Mouse (Mus musculus) kidney, adult 2 months (tissue): ENCODE data around the gene Lgi2. TPM values are rescaled to one million over a fixed set of nuclear protein-coding genes. Genes with fewer than 3 reads are reported as not detected.

Experiments used
- DNase-seq: peaks from one replicate; pipeline ENCODE4 v3.0.0; 2021
- H3K27ac ChIP-seq: fragments of 200-500 bp; 2 replicates; pipeline ENCODE4 v1.5.1; 2012; ENCODE audit warnings: low read depth, low read length, control low read depth, inconsistent platforms; ENCODE audit not compliant: insufficient read depth
- H3K27me3 ChIP-seq: fragments of 200-500 bp; replicated peaks from 2 replicates; pipeline ENCODE4 v1.6.1; 2012; ENCODE audit warnings: mild to moderate bottlenecking, moderate library complexity, low read length, inconsistent platforms; ENCODE audit not compliant: control insufficient read depth, insufficient read depth
- H3K36me3 ChIP-seq: fragments of 200-500 bp; 2 replicates; pipeline ENCODE4 v1.6.1; 2012; ENCODE audit warnings: mild to moderate bottlenecking, moderate library complexity, low read length, inconsistent platforms; ENCODE audit not compliant: control insufficient read depth, insufficient read depth
- H3K4me1 ChIP-seq: fragments of 200-500 bp; 2 replicates; pipeline ENCODE4 v1.6.1; 2011; ENCODE audit warnings: low read length; ENCODE audit not compliant: control insufficient read depth, insufficient read depth
- H3K4me3 ChIP-seq: fragments of 200-500 bp; 2 replicates; pipeline ENCODE4 v1.5.1; 2011; ENCODE audit warnings: mild to moderate bottlenecking, low read depth, low read length, control low read depth; ENCODE audit not compliant: insufficient read depth
- CTCF ChIP-seq: fragments of 200-500 bp; conservative IDR thresholded peaks from 2 replicates; pipeline ENCODE4 v1.5.1; 2011; ENCODE audit warnings: low read depth, mild to moderate bottlenecking, control low read depth, low read length, moderate library complexity, mixed read lengths; ENCODE audit not compliant: insufficient read depth, insufficient read length
- POLR2A ChIP-seq: fragments of 200-500 bp; IDR thresholded peaks from one replicate; pipeline ENCODE4 v1.6.1; 2011; ENCODE audit warnings: low read depth, low read length, control low read depth
- WGBS: fragments of 180-500 bp; shearing (Covaris S2); methylation state at CpG from one replicate; pipeline ENCODE4 v1.1.7; 2018; 5-methylcytosine and 5-hydroxymethylcytosine counted together
- polyA plus RNA-seq: library from polyadenylated mRNA; depleted of rRNA; stranded (reverse); fragments of >200 nt; gene quantifications from 2 replicates; pipeline ENCODE4 v1.2.3, GENCODE M21; 2012; rRNA removed

Lgi2 gene
- polyA plus RNA-seq: 0.25 and 0.39 TPM in 2 replicates

GRCm38 (mm10) chr5:52565813-52566531 lies at the start of gene Lgi2:
Gene Lgi2, minus strand, starts transcription at chr5:52566462.
- 5% methylated on average over 82 of the region's 83 CpGs for WGBS

DNA sequence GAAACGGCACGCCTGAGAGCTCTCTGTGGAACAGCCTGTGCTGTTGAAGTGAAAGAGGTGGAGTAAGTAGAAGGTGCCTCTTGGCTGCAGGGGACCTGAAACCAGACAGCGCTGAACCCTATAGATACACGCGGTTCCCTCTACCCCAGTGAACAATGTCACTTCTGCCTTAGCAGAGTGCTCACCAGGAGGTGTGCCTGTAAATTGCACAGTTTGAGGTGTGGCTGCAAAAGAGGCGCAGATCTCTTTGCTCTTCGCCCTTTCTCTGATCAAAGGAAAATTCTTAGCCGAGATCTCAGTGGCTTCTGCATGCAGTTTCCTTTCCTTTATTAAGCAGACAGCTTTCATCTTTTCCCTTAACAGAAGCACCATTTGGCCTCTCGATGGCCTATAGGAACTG lies 49.2 kb upstream of the Lgi2 start:
- TF ChIP-seq CTCF (no peak), POLR2A (no peak)
- DNase-seq: no peak
- no peak overlapping the region for H3K4me3 ChIP-seq
- H3K27me3 ChIP-seq: no peaks in the 10 kb centered on the region
- H3K27ac ChIP-seq: no peak overlapping the region
- 65% methylated on average over 9 of the region's 9 CpGs for WGBS
- H3K36me3 ChIP-seq: no peaks in the 10 kb centered on the region
- H3K4me1 ChIP-seq: no peaks in the 10 kb centered on the region

More at GRCm38 (mm10) chr5:52565813-52566531, at the start of gene Lgi2:
- Histone ChIP-seq H3K4me1 (no peaks in the 10 kb centered on the region), H3K27me3 (0 out of 2 replicates have a peak, but pooled peaks cover 2% of the 10 kb centered on the region), H3K4me3 (peak within 1 kb of the TSS; percentile 27), H3K27ac (no peak within 1 kb of the TSS), H3K36me3 (no peaks in the 10 kb centered on the region)
- no peak for TF ChIP-seq CTCF
- TF ChIP-seq POLR2A: no peak
- no peak for DNase-seq

GRCm38 (mm10) chr5:52614686-52615085 lies 48.4 kb upstream of the Lgi2 start:
- H3K4me1 ChIP-seq: no peaks in the 10 kb centered on the region
- no peak overlapping the region for H3K4me3 ChIP-seq
- no peaks in the 10 kb centered on the region for H3K36me3 ChIP-seq
- DNase-seq: no peak
- no peak overlapping the region for H3K27ac ChIP-seq
- TF ChIP-seq CTCF (no peak), POLR2A (no peak)
- no peaks in the 10 kb centered on the region for H3K27me3 ChIP-seq
- WGBS: 89% methylated on average over 4 of the region's 4 CpGs

DNA sequence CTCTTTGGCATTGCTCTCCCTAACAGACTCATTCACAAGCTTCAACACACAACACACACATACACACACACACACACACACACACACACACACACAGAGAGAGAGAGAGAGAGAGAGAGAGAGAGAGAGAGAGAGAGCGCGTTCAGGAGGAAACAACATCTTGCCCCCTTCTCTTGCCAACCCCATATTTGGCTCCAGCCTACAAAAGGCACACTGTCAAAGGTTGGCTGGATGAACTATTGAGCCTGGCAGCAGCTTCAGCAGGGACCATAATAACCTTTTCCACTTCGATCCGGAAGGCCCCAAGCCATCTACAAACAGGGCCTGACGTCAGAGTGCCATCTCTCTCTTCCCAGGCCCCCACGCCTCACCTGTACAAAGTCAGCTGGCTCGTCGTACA lies 46.5 kb upstream of the Lgi2 start:
- Histone ChIP-seq H3K27me3 (no peaks in the 10 kb centered on the region), H3K4me3 (no peak overlapping the region), H3K27ac (no peak overlapping the region), H3K36me3 (no peaks in the 10 kb centered on the region), H3K4me1 (no peaks in the 10 kb centered on the region)
- DNase-seq: no peak
- 91% methylated on average over 8 of the region's 8 CpGs for WGBS
- TF ChIP-seq POLR2A (no peak), CTCF (no peak)

- Histone ChIP-seq H3K27ac (no peak overlapping the region), H3K4me1 (no peaks in the 10 kb centered on the region), H3K36me3 (no peaks in the 10 kb centered on the region), H3K4me3 (no peak overlapping the region), H3K27me3 (no peaks in the 10 kb centered on the region)
- 76% methylated on average over 10 of the region's 10 CpGs for WGBS
- TF ChIP-seq POLR2A (no peak), CTCF (no peak)
- DNase-seq: no peak
Measured at GRCm38 (mm10) chr5:52611315-52611895, 45.1 kb upstream of the Lgi2 start.

DNA sequence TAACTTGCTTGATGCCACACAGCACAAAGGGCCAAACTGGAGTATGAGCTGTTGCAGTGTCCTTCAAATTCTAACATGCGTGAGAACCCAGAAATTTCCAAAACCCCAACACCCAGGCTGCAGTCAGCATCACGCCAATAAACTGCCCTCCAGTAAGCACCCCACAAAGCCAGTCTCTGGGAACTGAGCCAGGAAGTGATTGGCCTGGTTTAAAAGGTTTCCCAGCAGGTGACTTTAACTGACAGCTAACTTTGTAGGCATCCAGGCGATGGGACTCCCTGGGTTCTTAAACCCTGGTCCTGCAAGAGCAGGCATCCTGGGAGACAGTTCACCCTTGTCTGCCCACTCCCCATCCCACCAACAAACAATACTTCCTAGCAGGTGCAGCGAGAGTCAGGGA lies 44.0 kb upstream of the Lgi2 start:
- no peak for DNase-seq
- 69% methylated on average over 4 of the region's 4 CpGs for WGBS
- no peak overlapping the region for H3K27ac ChIP-seq
- TF ChIP-seq POLR2A: no peak
- TF ChIP-seq CTCF: no peak
- no peaks in the 10 kb centered on the region for H3K4me1 ChIP-seq
- H3K27me3 ChIP-seq: no peaks in the 10 kb centered on the region
- no peak overlapping the region for H3K4me3 ChIP-seq
- no peaks in the 10 kb centered on the region for H3K36me3 ChIP-seq

DNA sequence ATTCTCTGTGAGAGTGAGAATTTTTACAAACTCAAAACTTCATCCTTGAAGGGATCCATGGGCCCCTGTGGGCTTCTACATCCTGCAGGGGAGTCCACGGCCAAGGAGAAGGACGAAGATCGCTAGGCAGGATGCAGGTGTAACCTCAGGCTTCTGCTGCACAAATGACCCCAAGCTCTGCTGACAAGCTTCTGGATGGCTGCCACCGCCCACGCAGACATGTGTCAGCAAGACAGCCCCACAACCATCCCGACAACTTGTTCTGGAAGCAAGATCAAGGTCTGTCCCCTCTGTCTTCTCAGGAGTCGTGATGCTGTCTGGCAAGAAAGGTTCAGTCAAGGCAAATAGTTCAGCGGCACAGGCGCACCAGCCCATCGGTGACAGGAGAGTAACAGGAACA lies 43.4 kb upstream of the Lgi2 start:
- Histone ChIP-seq H3K4me1 (no peaks in the 10 kb centered on the region), H3K36me3 (no peaks in the 10 kb centered on the region), H3K4me3 (no peak overlapping the region), H3K27me3 (no peaks in the 10 kb centered on the region), H3K27ac (no peak overlapping the region)
- DNase-seq: no peak
- no peak for TF ChIP-seq CTCF
- TF ChIP-seq POLR2A: no peak
- 48% methylated on average over 10 of the region's 10 CpGs for WGBS
